9 mouse cellular contexts compared by ENCODE assay signal in genomic region chr5:125002969-125003872, GRCm38 (mm10). TPM values are rescaled to one million over a fixed set of nuclear protein-coding genes. Genes with fewer than 3 reads are reported as not detected.
DNase-seq lines count a peak whose midpoint lies in the region; ATAC-seq and TF ChIP-seq lines count a peak whose summit lies in the region.
"Had no signal": no experiment of that assay in that cellular context is flagged by ENCODE, and none has a peak within 500 bp of the region (broad histone marks: within the 10 kb centered on the region; RNA-seq: fewer than 3 reads in every experiment).

Gene Rflna, plus strand, starts transcription at chr5:125003221.

- H3K4me2 ChIP-seq in heart, postnatal 0 days (ENCODE audit: low read depth, low read length) = peak within 1 kb of the TSS; percentile 55
- peak within 1 kb of the TSS; percentile 73 for H3K4me2 ChIP-seq in limb, embryonic 14.5 days (replicated peaks; ENCODE audit: low read depth, low read length, severe bottlenecking)
- peak within 1 kb of the TSS; percentile 49 for H3K4me2 ChIP-seq in midbrain, postnatal 0 days (ENCODE audit: low read depth, low read length, poor library complexity, severe bottlenecking)

- peaks cover 17% of the 10 kb centered on the region for H3K4me1 ChIP-seq in heart, postnatal 0 days (ENCODE audit: control insufficient read depth, insufficient read depth)
- peaks cover 35% of the 10 kb centered on the region for H3K4me1 ChIP-seq in limb, embryonic 14.5 days (ENCODE audit: control insufficient read depth, insufficient read depth, low read length)
- H3K4me1 ChIP-seq in midbrain, postnatal 0 days (ENCODE audit: insufficient read depth, low read length) = peaks cover 6% of the 10 kb centered on the region; the same call in 1 of the 2 replicates

- peak within 1 kb of the TSS; percentile 32 for H3K4me3 ChIP-seq in heart, postnatal 0 days (ENCODE audit: low read depth, low read length)
- H3K4me3 ChIP-seq in limb, embryonic 14.5 days (replicated peaks; ENCODE audit: low read length) = peak within 1 kb of the TSS; percentile 59
- peak within 1 kb of the TSS; percentile 30 for H3K4me3 ChIP-seq in midbrain, postnatal 0 days (ENCODE audit: low read depth, low read length)

- no peaks in the 10 kb centered on the region for H3K9me3 ChIP-seq in heart, postnatal 0 days (replicated peaks; ENCODE audit: control insufficient read depth, low read length)
- H3K9me3 ChIP-seq in limb, embryonic 14.5 days (ENCODE audit: control insufficient read depth, low read length) = no peaks in the 10 kb centered on the region
- H3K9me3 ChIP-seq in midbrain, postnatal 0 days (ENCODE audit: low read length) = no peaks in the 10 kb centered on the region

- DNase-seq in adrenal gland, adult 2 months = peak; percentile 67
- no peak for DNase-seq in adrenal gland, postnatal 4 days (ENCODE audit: low spot score in 2 of 2)
- peak; percentile 69 for DNase-seq in brain, embryonic 14.5 days (ENCODE audit: low read depth)
- DNase-seq in heart, postnatal 0 days (ENCODE audit: low spot score) = no peak
- DNase-seq in limb, embryonic 14.5 days (ENCODE audit: low spot score) = peak; percentile 69
- peak; percentile 47 for DNase-seq in midbrain, postnatal 0 days (ENCODE audit: low spot score)
- DNase-seq in cerebellum, adult 9-10 months = no peak
- DNase-seq in cerebellum, postnatal 4 days (ENCODE audit: low spot score in 2 of 2) = no peak

- 0 out of 2 replicates have a peak within 1 kb of the TSS, but pooled peaks have one; percentile 20 for H3K9ac ChIP-seq in heart, postnatal 0 days (replicated peaks; ENCODE audit: low read depth, low read length)
- peak within 1 kb of the TSS; percentile 67 for H3K9ac ChIP-seq in limb, embryonic 14.5 days (ENCODE audit: low read depth, low read length, severe bottlenecking)
- H3K9ac ChIP-seq in midbrain, postnatal 0 days (replicated peaks; ENCODE audit: low read length, poor library complexity, severe bottlenecking) = peak within 1 kb of the TSS; percentile 33

- no peak for TF ChIP-seq EP300 in heart, postnatal 0 days (IDR thresholded peaks at IDR 0.05; ENCODE audit: low read depth)

- 7% methylated on average over 39 of the region's 41 CpGs for WGBS in heart, postnatal 0 days
- 3% methylated on average over 24 of the region's 41 CpGs for WGBS in limb, embryonic 14.5 days
- 3% methylated on average over 23 of the region's 41 CpGs for WGBS in midbrain, postnatal 0 days

- TF ChIP-seq CTCF in brain, embryonic 14.5 days (IDR thresholded peaks at IDR 0.05; ENCODE audit: borderline replicate concordance, extremely low read depth, insufficient read depth, insufficient read length) = no peak
- no peak for TF ChIP-seq CTCF in heart, postnatal 0 days (IDR thresholded peaks at IDR 0.05; ENCODE audit: low read depth)
- TF ChIP-seq CTCF in midbrain, postnatal 0 days (IDR thresholded peaks at IDR 0.05) = no peak

- peak; percentile 52; the same call in 1 of the 2 replicates for ATAC-seq in heart, postnatal 0 days (ENCODE audit: insufficient read depth, low read depth)
- peak; percentile 75 for ATAC-seq in limb, embryonic 14.5 days (ENCODE audit: low FRiP score, low read depth)
- peak; percentile 55 for ATAC-seq in midbrain, postnatal 0 days (ENCODE audit: low FRiP score)

- H3K27ac ChIP-seq in heart, postnatal 0 days (ENCODE audit: low read depth) = no peak within 1 kb of the TSS
- peak within 1 kb of the TSS; percentile 61 for H3K27ac ChIP-seq in limb, embryonic 14.5 days (replicated peaks; ENCODE audit: low read depth, low read length)
- H3K27ac ChIP-seq in midbrain, postnatal 0 days (ENCODE audit: low read depth, low read length) = no peak within 1 kb of the TSS

- TF ChIP-seq POLR2A in brain, embryonic 14.5 days (IDR thresholded peaks at IDR 0.05; ENCODE audit: borderline replicate concordance, extremely low read depth, insufficient read depth, insufficient read length, poor library complexity, severe bottlenecking) = no peak
- no peak for TF ChIP-seq POLR2A in limb, embryonic 14.5 days (IDR thresholded peaks at IDR 0.05; ENCODE audit: borderline replicate concordance, extremely low read depth, insufficient read depth, insufficient read length)

- peaks cover 28% of the 10 kb centered on the region for H3K27me3 ChIP-seq in heart, postnatal 0 days (ENCODE audit: control insufficient read depth, insufficient read depth, low read length)
- no peaks in the 10 kb centered on the region for H3K27me3 ChIP-seq in limb, embryonic 14.5 days (ENCODE audit: control insufficient read depth, insufficient read depth, low read length)
- no peaks in the 10 kb centered on the region for H3K27me3 ChIP-seq in midbrain, postnatal 0 days (ENCODE audit: insufficient read depth, low read length)

- H3K36me3 ChIP-seq in heart, postnatal 0 days (replicated peaks; ENCODE audit: control insufficient read depth, insufficient read depth, low read length) = no peaks in the 10 kb centered on the region
- H3K36me3 ChIP-seq in limb, embryonic 14.5 days (ENCODE audit: control insufficient read depth, insufficient read depth, low read length) = no peaks in the 10 kb centered on the region
- H3K36me3 ChIP-seq in midbrain, postnatal 0 days (ENCODE audit: insufficient read depth, low read length) = no peaks in the 10 kb centered on the region

RNA-seq across cellular contexts. Expression of gene Rflna, which starts in this region (rescaled TPM):
- total RNA-seq in adrenal gland, adult 2 months (2021) = 1 to 10 TPM; 4.6 to 5.6 TPM
- polyA plus RNA-seq in adrenal gland, adult 2 months (2012; rRNA removed) = 18.7 and 21.1 TPM in 2 replicates
- 1 to 10 TPM; 5.0 to 5.2 TPM for total RNA-seq in adrenal gland, postnatal 4 days (2021)
- 7.7 and 8.4 TPM in 2 replicates for polyA plus RNA-seq in brain, embryonic 14.5 days (2012; rRNA removed)
- not detected in 2 replicates for total RNA-seq in heart, postnatal 0 days (2014; rRNA removed; ENCODE audit: low replicate concordance)
- 0.73 and 0.85 TPM in 2 replicates for polyA plus RNA-seq in heart, postnatal 0 days (2015; fragmentation: Nextera tagmentation; extraction: Ambion mirVana)
- 107 and 154 TPM in 2 replicates for polyA plus RNA-seq in limb, embryonic 14.5 days (2012; rRNA removed)
- polyA plus RNA-seq in limb, embryonic 14.5 days (2014; fragmentation: Nextera tagmentation; extraction: Ambion mirVana) = 47.4 and 55.8 TPM in 2 replicates
- 6.1 and 10.6 TPM in 2 replicates for total RNA-seq in midbrain, postnatal 0 days (2014; rRNA removed)
- 7.2 and 8.6 TPM in 2 replicates for polyA plus RNA-seq in midbrain, postnatal 0 days (2015; fragmentation: Nextera tagmentation; extraction: Ambion mirVana)
- total RNA-seq: common myeloid progenitor, adult 5-6 weeks had no signal

Comparison
In these comparisons a context has a peak if more than half of its experiments do, and no peak if none do; other contexts are left out.
1. DNase-seq: peak in adrenal gland, adult 2 months (single experiment), brain, embryonic 14.5 days (single experiment), limb, embryonic 14.5 days (single experiment) and midbrain, postnatal 0 days (single experiment); none in adrenal gland, postnatal 4 days (0 of 2), heart, postnatal 0 days (single experiment), cerebellum, adult 9-10 months (single experiment) and cerebellum, postnatal 4 days (0 of 2).
2. Peak in ATAC-seq, H3K4me3 ChIP-seq, H3K9ac ChIP-seq and H3K4me2 ChIP-seq in heart, postnatal 0 days; RNA of the gene not detected or under 1 TPM.
3. Peak in every context shown above with its lines, with median percentiles within 50 percentile points of each other: ATAC-seq, H3K4me2 ChIP-seq, H3K4me3 ChIP-seq and H3K9ac ChIP-seq.